ENCODE assay signal across 10 mouse cellular contexts in genomic region chr6:120820941-120821340, GRCm38 (mm10). TPM values are rescaled to one million over a fixed set of nuclear protein-coding genes. Genes with fewer than 3 reads are reported as not detected.
DNase-seq lines count a peak whose midpoint lies in the region; ATAC-seq and TF ChIP-seq lines count a peak whose summit lies in the region.
"Had no signal": no experiment of that assay in that cellular context is flagged by ENCODE, and none has a peak within 500 bp of the region (broad histone marks: within the 10 kb centered on the region; RNA-seq: fewer than 3 reads in every experiment).

No protein-coding gene starts in this region.

- peaks cover 7% of the 10 kb centered on the region for H3K36me3 ChIP-seq in kidney, adult 2 months (ENCODE audit: control insufficient read depth, insufficient read depth, low read length)
- peaks cover 13% of the 10 kb centered on the region for H3K36me3 ChIP-seq in hindbrain, embryonic 16.5 days (ENCODE audit: control insufficient read depth, insufficient read depth, low read length)
- peaks cover 25% of the 10 kb centered on the region for H3K36me3 ChIP-seq in midbrain, embryonic 13.5 days

- no peaks in the 10 kb centered on the region for H3K4me1 ChIP-seq in kidney, adult 2 months (ENCODE audit: control insufficient read depth, insufficient read depth, low read length)
- peaks cover 11% of the 10 kb centered on the region for H3K4me1 ChIP-seq in brown adipose tissue, adult 24 weeks (ENCODE audit: control insufficient read depth, insufficient read depth, insufficient read length, low read length)
- peaks cover 13% of the 10 kb centered on the region for H3K4me1 ChIP-seq in hindbrain, embryonic 16.5 days (ENCODE audit: control insufficient read depth, insufficient read depth, low read depth, low read length)
- H3K4me1 ChIP-seq in midbrain, embryonic 13.5 days (replicated peaks), result peaks cover 24% of the 10 kb centered on the region

- no peak overlapping the region for H3K27ac ChIP-seq in kidney, adult 2 months (ENCODE audit: insufficient read depth, low read depth, low read length)
- no peak overlapping the region for H3K27ac ChIP-seq in brown adipose tissue, adult 24 weeks (replicated peaks; ENCODE audit: low read depth, low read length)
- H3K27ac ChIP-seq in hindbrain, embryonic 16.5 days (ENCODE audit: low read depth, low read length), result no peak overlapping the region
- no peak overlapping the region for H3K27ac ChIP-seq in midbrain, embryonic 13.5 days

- no peaks in the 10 kb centered on the region for H3K27me3 ChIP-seq in kidney, adult 2 months (replicated peaks; ENCODE audit: control insufficient read depth, insufficient read depth, low read length)
- no peaks in the 10 kb centered on the region for H3K27me3 ChIP-seq in hindbrain, embryonic 16.5 days (replicated peaks; ENCODE audit: control insufficient read depth, insufficient read depth, low read length)
- H3K27me3 ChIP-seq in midbrain, embryonic 13.5 days, result 0 out of 2 replicates have a peak, but pooled peaks cover 3% of the 10 kb centered on the region
- H3K27me3 ChIP-seq: Patski had no signal

- no peak for ATAC-seq in hindbrain, embryonic 16.5 days
- ATAC-seq in midbrain, embryonic 13.5 days, result no peak
- ATAC-seq: Patski had no signal

- no peak for TF ChIP-seq POLR2A in kidney, adult 2 months (IDR thresholded peaks at IDR 0.05; ENCODE audit: low read depth, low read length)

- H3K4me3 ChIP-seq in kidney, adult 2 months (ENCODE audit: insufficient read depth, low read depth, low read length), result peak overlapping the region; percentile 18; the same call in 1 of the 2 replicates
- H3K4me3 ChIP-seq in brown adipose tissue, adult 24 weeks (ENCODE audit: insufficient read depth, low read depth, low read length), result peak overlapping the region; percentile 57
- H3K4me3 ChIP-seq in hindbrain, embryonic 16.5 days (ENCODE audit: low read length), result no peak overlapping the region
- H3K4me3 ChIP-seq in midbrain, embryonic 13.5 days (replicated peaks), result peak overlapping the region; percentile 96; the same call in 1 of the 2 replicates

- DNase-seq in kidney, adult 2 months, result no peak
- DNase-seq in kidney, adult 8-10 months, result no peak
- DNase-seq in B cell, adult 2 months, result no peak
- DNase-seq in thymus, postnatal 14 days, result no peak
- no peak for DNase-seq in frontal cortex, postnatal 14 days (ENCODE audit: low spot score in 2 of 2)

- TF ChIP-seq CTCF in kidney, adult 2 months (conservative IDR thresholded peaks at IDR 0.05; ENCODE audit: insufficient read depth, insufficient read length, low read depth, low read length), result no peak

- H3K9ac ChIP-seq in hindbrain, embryonic 16.5 days (ENCODE audit: low read depth, low read length), result no peak overlapping the region
- no peak overlapping the region for H3K9ac ChIP-seq in midbrain, embryonic 13.5 days (replicated peaks)

- H3K9me3 ChIP-seq in hindbrain, embryonic 16.5 days (ENCODE audit: control insufficient read depth, low read length), result no peaks in the 10 kb centered on the region
- H3K9me3 ChIP-seq in midbrain, embryonic 13.5 days, result no peaks in the 10 kb centered on the region

- H3K4me2 ChIP-seq in hindbrain, embryonic 16.5 days (ENCODE audit: low read length), result peak overlapping the region; percentile 18; the same call in 1 of the 2 replicates
- peak overlapping the region; percentile 80 for H3K4me2 ChIP-seq in midbrain, embryonic 13.5 days (replicated peaks)

- WGBS in kidney, adult 2 months, result 89% methylated on average over 1 of the region's 1 CpGs
- 94% methylated on average over 1 of the region's 1 CpGs for WGBS in hindbrain, embryonic 16.5 days
- 100% methylated on average over 1 of the region's 1 CpGs for WGBS in midbrain, embryonic 13.5 days

RNA-seq across cellular contexts. Expression of gene Atp6v1e1, which starts 1.7 kb away (rescaled TPM):
- polyA plus RNA-seq in kidney, adult 2 months (2012; rRNA removed), result 418 and 428 TPM in 2 replicates
- polyA plus RNA-seq in brown adipose tissue, adult 24 weeks (2012; ENCODE audit: insufficient read depth, insufficient read length, missing spikeins), result 200 and 349 TPM in 2 replicates
- polyA plus RNA-seq in hindbrain, embryonic 16.5 days (2015; fragmentation: Nextera tagmentation; extraction: Ambion mirVana), result 290 and 313 TPM in 2 replicates
- polyA plus RNA-seq in midbrain, embryonic 13.5 days (2015; fragmentation: Nextera tagmentation; extraction: Ambion mirVana), result 221 and 234 TPM in 2 replicates

RNA-seq across cellular contexts. Expression of gene Bcl2l13, which starts 15.1 kb away (rescaled TPM):
- polyA plus RNA-seq in kidney, adult 2 months (2012; rRNA removed), result 23.3 and 27.5 TPM in 2 replicates
- 56.4 and 68.8 TPM in 2 replicates for polyA plus RNA-seq in brown adipose tissue, adult 24 weeks (2012; ENCODE audit: insufficient read depth, insufficient read length, missing spikeins)
- polyA plus RNA-seq in hindbrain, embryonic 16.5 days (2015; fragmentation: Nextera tagmentation; extraction: Ambion mirVana), result 27.2 and 27.3 TPM in 2 replicates
- polyA plus RNA-seq in midbrain, embryonic 13.5 days (2015; fragmentation: Nextera tagmentation; extraction: Ambion mirVana), result 32.3 and 32.5 TPM in 2 replicates

RNA-seq across cellular contexts. Expression of gene Slc25a18, which starts 47.6 kb away (rescaled TPM):
- 0.03 and 0.08 TPM in 2 replicates for polyA plus RNA-seq in kidney, adult 2 months (2012; rRNA removed)
- polyA plus RNA-seq in brown adipose tissue, adult 24 weeks (2012; ENCODE audit: insufficient read depth, insufficient read length, missing spikeins), result not detected in 2 replicates
- 28.4 and 35.8 TPM in 2 replicates for polyA plus RNA-seq in hindbrain, embryonic 16.5 days (2015; fragmentation: Nextera tagmentation; extraction: Ambion mirVana)
- polyA plus RNA-seq in midbrain, embryonic 13.5 days (2015; fragmentation: Nextera tagmentation; extraction: Ambion mirVana), result 3.8 and 4.2 TPM in 2 replicates
- polyA plus RNA-seq: urinary bladder, adult 2 months had no signal
